Comparison of ENCODE assay signal across 15 mouse cellular contexts in genomic region chr1:147309246-147309645, GRCm38 (mm10).
DNase-seq lines count a peak whose midpoint lies in the region; ATAC-seq lines count a peak whose summit lies in the region.
"Had no signal": no experiment of that assay in that cellular context is flagged by ENCODE, and none has a peak within 500 bp of the region (broad histone marks: within the 10 kb centered on the region; RNA-seq: fewer than 3 reads in every experiment).

No protein-coding gene starts in this region.

- no peak overlapping the region for H3K4me3 ChIP-seq in forebrain, embryonic 14.5 days (ENCODE audit: low read depth, low read length)
- H3K4me3 ChIP-seq in forebrain, embryonic 12.5 days (replicated peaks), result no peak overlapping the region
- H3K4me3 ChIP-seq: heart, embryonic 10.5 days; midbrain, embryonic 12.5 days; neural tube, embryonic 12.5 days had no signal

- DNase-seq in forebrain, embryonic 14.5 days (ENCODE audit: low spot score), result peak; percentile 87
- peak; percentile 3 for DNase-seq in right cerebral cortex, adult 18-20 months
- DNase-seq in right cerebral cortex, postnatal 25 days, result no peak
- DNase-seq in layer of hippocampus, adult 8-10 months (ENCODE audit: low spot score in 2 of 2), result peak; percentile 32 to 40
- no peak for DNase-seq in kidney, postnatal 36 days
- no peak for DNase-seq in gastrocnemius, adult 18-20 months (ENCODE audit: low spot score)
- DNase-seq: kidney, adult 11 months; liver; lung, postnatal 10 days; spleen, adult 18-20 months had no signal

- H3K4me1 ChIP-seq in forebrain, embryonic 14.5 days (ENCODE audit: control insufficient read depth, insufficient read depth, low read length), result no peaks in the 10 kb centered on the region
- no peaks in the 10 kb centered on the region for H3K4me1 ChIP-seq in forebrain, embryonic 12.5 days
- H3K4me1 ChIP-seq: heart, embryonic 10.5 days; midbrain, embryonic 12.5 days; neural tube, embryonic 12.5 days had no signal

- H3K4me2 ChIP-seq in forebrain, embryonic 14.5 days (ENCODE audit: low read length), result no peak overlapping the region
- no peak overlapping the region for H3K4me2 ChIP-seq in forebrain, embryonic 12.5 days
- H3K4me2 ChIP-seq: midbrain, embryonic 12.5 days; neural tube, embryonic 12.5 days had no signal

- no peak overlapping the region for H3K27ac ChIP-seq in forebrain, embryonic 14.5 days (ENCODE audit: low read depth, low read length)
- H3K27ac ChIP-seq in forebrain, embryonic 12.5 days, result no peak overlapping the region
- H3K27ac ChIP-seq: heart, embryonic 10.5 days; midbrain, embryonic 12.5 days; neural tube, embryonic 12.5 days had no signal

- WGBS in forebrain, embryonic 14.5 days, result 35% methylated on average over 1 of the region's 1 CpGs
- 84% methylated on average over 1 of the region's 1 CpGs for WGBS in forebrain, embryonic 12.5 days

- no peaks in the 10 kb centered on the region for H3K9me3 ChIP-seq in forebrain, embryonic 14.5 days (replicated peaks; ENCODE audit: control insufficient read depth, low read length)
- H3K9me3 ChIP-seq in forebrain, embryonic 12.5 days, result no peaks in the 10 kb centered on the region
- H3K9me3 ChIP-seq: heart, embryonic 10.5 days; midbrain, embryonic 12.5 days; neural tube, embryonic 12.5 days had no signal

- H3K9ac ChIP-seq in forebrain, embryonic 14.5 days (ENCODE audit: low read length), result no peak overlapping the region
- H3K9ac ChIP-seq in forebrain, embryonic 12.5 days, result no peak overlapping the region
- H3K9ac ChIP-seq: midbrain, embryonic 12.5 days; neural tube, embryonic 12.5 days had no signal

- H3K36me3 ChIP-seq in forebrain, embryonic 14.5 days (ENCODE audit: control insufficient read depth, insufficient read depth, low read length), result no peaks in the 10 kb centered on the region
- H3K36me3 ChIP-seq in forebrain, embryonic 12.5 days (replicated peaks), result no peaks in the 10 kb centered on the region
- H3K36me3 ChIP-seq: heart, embryonic 10.5 days; midbrain, embryonic 12.5 days; neural tube, embryonic 12.5 days had no signal

- peak; percentile 63; the same call in 1 of the 2 replicates for ATAC-seq in forebrain, embryonic 14.5 days
- no peak for ATAC-seq in forebrain, embryonic 12.5 days (ENCODE audit: low FRiP score)
- no peak for ATAC-seq in inflammation-experienced regulatory T-cells, adult 6 months

- no peaks in the 10 kb centered on the region for H3K27me3 ChIP-seq in forebrain, embryonic 14.5 days (replicated peaks; ENCODE audit: control insufficient read depth, insufficient read depth, low read length)
- no peaks in the 10 kb centered on the region for H3K27me3 ChIP-seq in forebrain, embryonic 12.5 days
- H3K27me3 ChIP-seq: midbrain, embryonic 12.5 days; neural tube, embryonic 12.5 days had no signal

Comparison
In these comparisons a context has a peak if more than half of its experiments do, and no peak if none do; other contexts are left out.
1. DNase-seq: peak in forebrain, embryonic 14.5 days (single experiment), right cerebral cortex, adult 18-20 months (single experiment) and layer of hippocampus, adult 8-10 months (2 of 2); none in right cerebral cortex, postnatal 25 days (single experiment), kidney, postnatal 36 days (0 of 2) and gastrocnemius, adult 18-20 months (single experiment).